Mouse (Mus musculus) layer of hippocampus, postnatal 10 days (tissue): ENCODE measurements around the gene Oaf. TPM values are rescaled to one million over a fixed set of nuclear protein-coding genes. Genes with fewer than 3 reads are reported as not detected.

Experiments
- DNase-seq, 2 experiments: peaks; one replicate each; pipeline ENCODE4 v3.0.0; 2021; ENCODE audit warnings: low spot score in 2 of 2
- total RNA-seq, 2 experiments: library from RNA; stranded (reverse); gene quantifications; 2 replicates each; pipeline ENCODE4 v1.2.3; 2021

The Oaf gene
- total RNA-seq, 2 experiments from 2014 or later = 12.2 to 14.6 TPM

- DNase-seq = no peak
Observed at GRCm38 (mm10) chr9:43225481-43225880, 14.2 kb downstream of the Oaf start.

GRCm38 (mm10) chr9:43224771-43225355, 14.8 kb downstream of the Oaf start:
- DNase-seq = no peak

- DNase-seq = no peak
Observed at GRCm38 (mm10) chr9:43222429-43222715, 17.3 kb downstream of the Oaf start.

GRCm38 (mm10) chr9:43221643-43222428, 17.9 kb downstream of the Oaf start:
- peak; percentile 94 to 96 for DNase-seq

GRCm38 (mm10) chr9:43210771-43211450, 28.8 kb downstream of the Oaf start:
- DNase-seq = peak; percentile 60 to 69

- no peak for DNase-seq
Observed at GRCm38 (mm10) chr9:43210190-43210682, 29.5 kb downstream of the Oaf start, which contains the start of gene Pou2f3. Gene Pou2f3, minus strand, starts transcription at chr9:43210369.

GRCm38 (mm10) chr9:43206022-43206390, 33.7 kb downstream of the Oaf start:
- DNase-seq = no peak

- no peak for DNase-seq
Observed at GRCm38 (mm10) chr9:43205343-43206021, 34.2 kb downstream of the Oaf start.

- no peak for DNase-seq
Observed at GRCm38 (mm10) chr9:43200212-43200611, 39.5 kb downstream of the Oaf start.

GRCm38 (mm10) chr9:43194001-43194400, 45.7 kb downstream of the Oaf start:
- DNase-seq = no peak

GRCm38 (mm10) chr9:43191561-43191960, 48.1 kb downstream of the Oaf start:
- DNase-seq = no peak

GRCm38 (mm10) chr9:43189021-43189356, 50.7 kb downstream of the Oaf start:
- DNase-seq = no peak

GRCm38 (mm10) chr9:43188309-43189020, 51.2 kb downstream of the Oaf start:
- DNase-seq = no peak

GRCm38 (mm10) chr9:43179614-43180013, 60.1 kb downstream of the Oaf start:
- DNase-seq = no peak

GRCm38 (mm10) chr9:43178172-43178571, 61.5 kb downstream of the Oaf start:
- no peak for DNase-seq

Other genes with a start within 250 kb of the Oaf start
- 100 to 1,000 TPM; 146 to 151 TPM for gene Arhgef12, start 132.7 kb downstream of the Oaf start, total RNA-seq
- gene Tmem136, start 123.3 kb downstream of the Oaf start, total RNA-seq = 10 to 100 TPM; 17.0 to 19.7 TPM
- under 1 TPM in 1 of 2 experiments, not detected in 1; 0.22 TPM for gene Pou2f3, start 29.5 kb downstream of the Oaf start, total RNA-seq
- under 1 TPM; 0.25 to 0.83 TPM for gene Trim29, start 70.9 kb upstream of the Oaf start, total RNA-seq